Mouse (Mus musculus): ENCODE results near the gene Olfr48.

The Olfr48 gene

GRCm38 (mm10) chr2:89848105-89848504 is at the start of gene Olfr48:
TSS of gene Olfr48 (minus strand) at chr2:89848205.
- DNase-seq (ENCODE audit: low spot score): no peak

DNA sequence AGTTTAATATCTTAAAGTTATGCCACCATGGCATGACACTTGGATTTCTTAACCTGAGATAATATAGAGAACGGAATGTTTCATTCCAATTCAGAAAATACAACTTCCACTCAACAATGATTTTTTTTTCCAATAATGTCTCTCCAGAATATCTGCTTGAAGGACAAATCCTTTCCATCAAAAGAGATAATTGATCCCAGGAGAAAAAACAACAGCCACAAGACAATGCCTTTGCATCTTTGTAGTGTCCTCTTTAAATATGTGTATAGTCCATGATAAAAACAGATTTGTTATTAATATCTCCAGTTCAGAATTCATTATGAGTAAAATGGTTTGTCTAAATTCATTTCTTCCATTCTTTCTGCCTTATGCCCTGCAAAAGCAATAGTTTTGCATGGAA is 30.1 kb upstream of the Olfr48 start, which contains the start of gene Olfr1257:
Olfr1257 (plus strand) TSS at position 301 of the 400 bp plus-strand sequence.
- no peak for DNase-seq (ENCODE audit: low spot score)

DNA sequence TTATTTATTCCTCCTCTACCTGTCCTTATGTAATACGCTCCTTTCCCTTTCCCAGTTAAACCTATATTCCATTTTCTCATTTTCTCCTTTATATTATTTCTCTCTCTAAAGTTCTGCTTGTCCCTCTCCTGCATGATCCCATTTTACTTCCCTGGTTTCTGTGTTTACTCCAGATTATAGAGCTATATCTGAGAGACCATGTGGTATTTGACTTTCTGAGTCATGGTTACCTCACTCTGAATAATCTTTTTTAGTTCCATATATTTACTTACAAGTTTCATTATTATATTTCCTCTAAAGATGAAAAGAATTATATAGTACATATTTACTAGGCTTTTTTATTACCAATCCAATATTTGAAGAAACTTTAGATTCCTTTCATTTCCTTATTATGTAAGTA is 1.2 kb upstream of the Olfr48 start:
- no peak for DNase-seq (ENCODE audit: low spot score)

DNA sequence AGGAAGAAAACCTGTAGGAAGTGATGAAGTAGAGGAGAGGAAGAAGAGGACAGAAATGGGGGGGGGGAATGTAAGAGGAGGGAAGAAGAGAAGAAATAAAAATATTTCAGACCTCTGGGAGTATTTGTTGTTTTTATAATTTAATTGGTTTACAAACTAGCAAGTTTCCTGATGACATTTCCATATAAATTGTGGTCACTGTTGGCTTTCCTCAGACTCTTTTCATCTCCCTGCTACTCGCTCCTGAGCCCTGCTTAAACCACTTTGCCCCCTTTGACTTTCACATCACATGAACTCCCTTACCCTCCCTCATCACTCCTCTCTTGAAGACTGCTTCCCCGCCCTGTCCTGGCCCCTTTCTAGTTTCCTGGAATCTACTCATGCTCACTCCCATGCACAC is 6.5 kb downstream of the Olfr48 start, which contains the start of gene Olfr1256:
Olfr1256 (minus strand) TSS at position 101 of the 400 bp plus-strand sequence.
- no peak for DNase-seq (ENCODE audit: low spot score)

DNA sequence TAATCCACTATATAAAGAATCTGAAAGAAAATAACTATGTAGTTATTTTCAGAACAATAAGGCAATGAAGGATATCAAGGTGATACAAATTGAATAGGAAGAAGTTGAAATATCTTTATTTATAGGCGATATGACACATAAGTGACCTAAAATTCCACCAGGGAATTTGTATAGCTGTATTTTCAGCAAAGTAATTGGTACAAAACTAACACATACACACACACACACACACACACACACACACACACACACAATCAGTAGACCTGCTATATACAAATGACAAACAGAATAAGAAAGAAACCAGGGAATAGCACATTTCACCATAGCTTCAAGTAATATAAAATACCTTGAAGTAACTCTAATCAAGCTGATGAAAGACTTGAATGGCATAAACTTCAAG is 27.8 kb downstream of the Olfr48 start:
- DNase-seq (ENCODE audit: low spot score): no peak

DNA sequence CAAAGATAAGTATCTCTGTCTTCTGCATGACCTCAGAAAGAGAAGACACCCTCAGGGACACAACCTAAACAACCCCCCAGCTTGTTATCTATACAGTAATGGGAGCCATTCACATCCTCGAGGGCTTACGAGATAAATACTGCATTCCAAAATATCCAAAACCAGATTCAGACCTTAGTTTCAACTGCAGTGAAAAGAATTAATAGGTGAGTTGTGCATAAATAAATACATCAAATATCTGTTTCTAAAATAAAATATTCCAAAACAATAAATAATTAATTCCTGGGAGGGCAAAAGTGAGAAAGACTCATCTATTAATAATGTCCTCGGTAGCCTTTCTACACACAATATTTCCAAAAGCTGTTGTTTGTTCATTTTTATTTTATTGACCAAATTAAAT is 36.3 kb downstream of the Olfr48 start, which contains the start of gene Olfr1255:
Olfr1255 (plus strand) TSS at position 301 of the 400 bp plus-strand sequence.
- DNase-seq (ENCODE audit: low spot score): no peak

DNA sequence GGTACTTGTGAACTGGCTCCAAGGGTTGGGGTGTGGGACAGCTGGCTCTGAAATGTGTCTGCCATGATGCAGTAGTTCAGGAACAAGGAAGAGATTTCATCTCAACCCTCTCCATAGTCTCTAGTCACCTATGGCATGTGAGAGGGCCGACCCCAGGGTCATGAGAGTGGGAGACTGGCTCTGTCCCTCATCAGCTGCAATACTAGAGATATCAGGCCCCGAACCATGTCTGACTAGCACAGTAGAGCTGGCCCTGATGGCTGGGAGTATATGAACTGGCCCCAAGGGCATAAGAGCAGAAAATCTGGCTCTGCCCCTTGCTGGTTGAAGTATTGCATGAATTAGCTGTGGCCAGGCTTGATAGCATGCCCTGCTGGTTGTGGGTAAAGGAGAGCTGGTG is 37.3 kb downstream of the Olfr48 start:
- no peak for DNase-seq (ENCODE audit: low spot score)

GRCm38 (mm10) chr2:89799583-89799982 is 48.4 kb downstream of the Olfr48 start:
- DNase-seq (ENCODE audit: low spot score): no peak

- no peak for DNase-seq (ENCODE audit: low spot score)
Measured at GRCm38 (mm10) chr2:89793519-89793918, 54.5 kb downstream of the Olfr48 start, which contains the start of gene Olfr1254. TSS of gene Olfr1254 (minus strand) at chr2:89793619.
